Mouse (Mus musculus): ENCODE results near the gene St14. TPM values are rescaled to one million over a fixed set of nuclear protein-coding genes. Genes with fewer than 3 reads are reported as not detected.

Gene St14
- total and polyA plus RNA-seq, 2 experiments from 2014 or later = 0.44 to 0.81 TPM

DNA sequence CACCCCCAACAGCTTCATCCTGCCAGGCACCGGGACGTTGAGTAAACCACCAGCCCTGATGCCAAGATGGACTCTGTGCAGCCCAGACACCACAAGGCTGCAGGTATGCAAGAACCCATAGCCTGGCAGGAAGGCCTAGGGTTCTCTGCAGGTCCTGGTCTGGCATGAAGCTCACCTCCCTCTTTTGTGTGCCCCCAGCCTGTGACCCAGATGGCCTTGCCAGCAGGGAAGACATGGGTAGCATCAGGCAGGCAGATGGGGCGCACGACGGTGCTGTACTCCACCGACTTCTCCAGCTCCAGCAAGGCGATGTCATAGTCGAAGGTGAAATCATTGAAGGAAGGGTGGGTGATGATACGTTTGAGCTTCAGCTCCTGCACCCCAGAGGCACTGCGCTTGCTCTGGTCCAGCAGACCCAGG, 40.5 kb downstream of the St14 start:
- 95% methylated on average over 10 of the region's 10 CpGs for WGBS
- Histone ChIP-seq H3K36me3 (ENCODE audit: insufficient read depth) (no peaks in the 10 kb centered on the region), H3K27me3 (ENCODE audit: insufficient read depth, low read length) (no peaks in the 10 kb centered on the region), H3K4me1 (ENCODE audit: insufficient read depth) (no peaks in the 10 kb centered on the region), H3K9me3 (ENCODE audit: low read length) (no peaks in the 10 kb centered on the region), H3K27ac (ENCODE audit: low read depth, low read length) (no peak overlapping the region), H3K4me3 (ENCODE audit: low read depth, low read length) (no peak overlapping the region), H3K9ac (no peak overlapping the region), H3K4me2 (ENCODE audit: low read depth) (no peak overlapping the region)
- TF ChIP-seq CTCF (IDR thresholded peaks at IDR 0.05; ENCODE audit: low read depth) = no peak
- DNase-seq = no peak
- ATAC-seq = no peak

DNA sequence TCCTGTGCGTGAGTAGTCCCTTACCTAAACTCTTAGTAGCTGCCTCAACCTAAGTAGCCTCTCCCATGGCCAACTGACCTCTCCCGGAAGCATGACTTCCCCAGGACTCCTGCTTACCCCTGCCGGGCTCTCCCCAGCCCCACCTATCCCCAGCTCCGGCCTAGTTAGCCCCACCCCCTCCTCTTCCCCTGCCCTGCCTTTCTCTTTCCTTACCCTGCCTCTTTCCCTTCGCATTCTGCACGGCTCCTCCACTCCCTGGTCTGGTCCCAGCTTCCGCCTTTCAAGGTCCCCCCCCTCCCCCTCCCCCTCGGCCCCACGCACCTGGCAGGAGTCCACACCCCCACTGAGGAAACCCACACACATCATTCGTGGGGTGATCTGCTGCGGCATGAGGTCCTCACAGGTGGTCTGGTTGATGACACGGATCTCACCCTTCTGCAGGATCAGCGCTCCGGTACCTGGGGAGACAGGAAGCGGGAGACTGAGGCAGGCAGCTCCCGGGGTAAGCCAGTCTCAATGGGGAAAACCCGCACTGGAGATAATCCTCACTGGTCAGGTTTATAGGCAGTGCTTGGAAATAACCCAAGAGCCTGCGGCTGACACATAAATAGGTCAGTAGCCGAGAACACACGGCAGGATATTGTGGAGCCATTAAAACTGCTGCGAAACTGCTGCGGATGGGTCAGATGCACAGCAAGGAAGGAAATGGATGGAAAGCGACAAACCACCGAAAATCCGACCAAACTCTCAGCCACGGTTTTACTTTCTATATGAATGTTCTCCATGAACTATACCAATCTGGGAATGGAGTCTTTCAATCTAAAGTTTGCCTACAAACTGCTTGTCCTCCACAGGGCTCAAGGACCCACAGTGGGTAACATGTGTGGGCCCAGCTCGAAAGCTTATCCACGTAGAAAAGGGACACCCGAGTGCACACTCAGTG, 41.3 kb downstream of the St14 start:
- no peaks in the 10 kb centered on the region for H3K36me3 ChIP-seq (ENCODE audit: insufficient read depth)
- H3K4me2 ChIP-seq (ENCODE audit: low read depth) = no peak overlapping the region
- no peak overlapping the region for H3K4me3 ChIP-seq (ENCODE audit: low read depth, low read length)
- 78% methylated on average over 29 of the region's 29 CpGs for WGBS
- TF ChIP-seq CTCF (IDR thresholded peaks at IDR 0.05; ENCODE audit: low read depth) = no peak
- no peaks in the 10 kb centered on the region for H3K27me3 ChIP-seq (ENCODE audit: insufficient read depth, low read length)
- no peak overlapping the region for H3K9ac ChIP-seq
- no peaks in the 10 kb centered on the region for H3K9me3 ChIP-seq (ENCODE audit: low read length)
- DNase-seq (no peak), ATAC-seq (no peak)
- no peaks in the 10 kb centered on the region for H3K4me1 ChIP-seq (ENCODE audit: insufficient read depth)
- H3K27ac ChIP-seq (ENCODE audit: low read depth, low read length) = no peak overlapping the region

DNA sequence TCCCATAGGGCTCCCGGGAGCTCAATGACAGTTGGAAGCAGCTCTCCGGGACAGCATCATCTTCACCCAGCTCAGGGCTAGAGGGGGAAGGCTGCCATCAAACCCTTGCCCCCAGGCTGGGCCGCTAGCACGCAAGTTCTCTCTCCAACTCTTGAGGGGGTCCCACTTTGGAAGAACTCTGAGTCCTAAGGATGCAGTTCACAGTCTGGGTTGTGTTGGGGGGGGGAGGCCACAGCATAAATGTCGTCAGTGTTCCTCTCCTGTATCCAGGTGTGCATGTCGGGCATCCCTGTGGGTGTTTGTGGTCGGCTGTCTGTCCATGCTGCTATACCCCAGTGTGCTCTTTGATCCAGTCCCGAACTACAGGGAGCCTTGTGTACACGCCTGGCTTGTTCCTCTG, 42.1 kb downstream of the St14 start:
- 79% methylated on average over 9 of the region's 9 CpGs for WGBS
- H3K9ac ChIP-seq = no peak overlapping the region

DNA sequence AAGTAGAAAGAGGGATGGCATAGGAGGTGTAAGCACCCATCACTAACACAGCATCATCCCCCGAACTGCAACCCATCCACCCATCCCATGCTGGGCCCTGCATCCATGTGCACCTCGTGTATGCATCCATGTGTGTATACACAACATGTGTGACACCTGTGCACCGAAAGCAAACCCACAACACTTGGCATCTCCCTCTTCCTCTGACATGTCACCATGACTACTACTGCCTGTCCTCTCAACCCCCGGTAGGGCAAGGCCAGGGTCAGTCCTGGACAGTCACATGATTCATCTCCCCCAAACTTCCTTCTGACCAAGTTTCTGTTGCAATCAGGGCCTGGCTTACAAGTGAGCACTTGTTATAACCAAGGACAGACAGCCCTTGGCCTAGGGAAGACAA, 42.8 kb downstream of the St14 start:
- no peak for DNase-seq
- no peak for TF ChIP-seq CTCF (IDR thresholded peaks at IDR 0.05; ENCODE audit: low read depth)
- no peak overlapping the region for H3K4me2 ChIP-seq (ENCODE audit: low read depth)

More for the DNA sequence above, 42.1 kb downstream of the St14 start:
- Histone ChIP-seq H3K27ac (ENCODE audit: low read depth, low read length) (no peak overlapping the region), H3K9me3 (ENCODE audit: low read length) (no peaks in the 10 kb centered on the region), H3K4me3 (ENCODE audit: low read depth, low read length) (no peak overlapping the region), H3K4me1 (ENCODE audit: insufficient read depth) (no peaks in the 10 kb centered on the region), H3K27me3 (ENCODE audit: insufficient read depth, low read length) (no peaks in the 10 kb centered on the region), H3K4me2 (ENCODE audit: low read depth) (no peak overlapping the region), H3K36me3 (ENCODE audit: insufficient read depth) (no peaks in the 10 kb centered on the region)
- DNase-seq = no peak
- TF ChIP-seq CTCF (IDR thresholded peaks at IDR 0.05; ENCODE audit: low read depth) = no peak
- no peak for ATAC-seq

DNA sequence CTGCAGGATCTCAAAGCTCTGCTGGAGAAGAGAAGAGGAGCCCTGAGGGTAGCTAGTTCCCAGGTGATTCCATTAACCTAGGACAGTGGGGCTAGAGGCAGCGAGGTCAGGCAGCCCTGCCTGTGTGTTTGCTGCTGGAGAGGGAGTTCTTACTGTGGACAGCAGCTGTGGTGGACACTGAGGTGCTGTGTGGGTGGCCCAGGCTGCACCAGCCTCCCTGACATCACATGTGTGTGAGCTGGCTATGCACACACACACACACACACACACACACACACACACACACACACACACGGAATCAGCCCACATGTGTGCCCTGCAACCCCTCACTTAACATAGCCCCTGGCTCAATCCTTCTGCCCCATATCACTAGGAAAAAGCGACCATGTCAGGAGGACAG, 43.5 kb downstream of the St14 start:
- Histone ChIP-seq H3K36me3 (ENCODE audit: insufficient read depth) (no peaks in the 10 kb centered on the region), H3K9ac (no peak overlapping the region), H3K4me3 (ENCODE audit: low read depth, low read length) (no peak overlapping the region), H3K27ac (ENCODE audit: low read depth, low read length) (no peak overlapping the region), H3K27me3 (ENCODE audit: insufficient read depth, low read length) (no peaks in the 10 kb centered on the region), H3K4me2 (ENCODE audit: low read depth) (no peak overlapping the region), H3K4me1 (ENCODE audit: insufficient read depth) (no peaks in the 10 kb centered on the region), H3K9me3 (ENCODE audit: low read length) (no peaks in the 10 kb centered on the region)
- DNase-seq (no peak), ATAC-seq (no peak)
- no peak for TF ChIP-seq CTCF (IDR thresholded peaks at IDR 0.05; ENCODE audit: low read depth)
- 76% methylated on average over 3 of the region's 3 CpGs for WGBS

More for the DNA sequence above, 42.8 kb downstream of the St14 start:
- H3K27me3 ChIP-seq (ENCODE audit: insufficient read depth, low read length) = no peaks in the 10 kb centered on the region
- H3K36me3 ChIP-seq (ENCODE audit: insufficient read depth) = no peaks in the 10 kb centered on the region
- no peak for ATAC-seq
- H3K9ac ChIP-seq = no peak overlapping the region
- H3K4me1 ChIP-seq (ENCODE audit: insufficient read depth) = no peaks in the 10 kb centered on the region
- H3K27ac ChIP-seq (ENCODE audit: low read depth, low read length) = no peak overlapping the region
- WGBS = 94% methylated on average over 4 of the region's 4 CpGs
- no peak overlapping the region for H3K4me3 ChIP-seq (ENCODE audit: low read depth, low read length)
- H3K9me3 ChIP-seq (ENCODE audit: low read length) = no peaks in the 10 kb centered on the region

DNA sequence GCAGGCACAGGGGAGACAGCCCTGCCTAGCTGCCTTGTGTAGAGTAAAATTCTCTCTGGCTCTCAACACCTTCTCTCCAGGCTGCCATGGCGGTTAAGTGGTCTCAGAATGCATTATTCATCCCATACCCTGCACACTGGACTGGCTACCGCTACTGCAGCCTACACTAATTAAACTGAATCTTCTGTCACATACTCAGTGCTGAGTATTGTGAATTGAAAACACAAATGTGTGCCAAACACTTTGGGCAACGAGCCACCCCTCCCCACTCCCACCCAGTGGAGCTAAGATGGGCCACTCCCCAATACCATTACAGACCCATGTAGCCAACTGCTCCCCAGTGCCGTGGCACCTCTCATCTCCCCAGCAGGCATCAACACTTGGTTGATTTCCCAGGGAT, 44.2 kb downstream of the St14 start:
- ATAC-seq = 0 out of 2 replicates have a peak, but pooled peaks have one; percentile 28
- TF ChIP-seq CTCF (IDR thresholded peaks at IDR 0.05; ENCODE audit: low read depth) = no peak
- Histone ChIP-seq H3K27me3 (ENCODE audit: insufficient read depth, low read length) (no peaks in the 10 kb centered on the region), H3K4me3 (ENCODE audit: low read depth, low read length) (no peak overlapping the region), H3K27ac (ENCODE audit: low read depth, low read length) (no peak overlapping the region), H3K4me1 (ENCODE audit: insufficient read depth) (no peaks in the 10 kb centered on the region), H3K9ac (no peak overlapping the region), H3K9me3 (ENCODE audit: low read length) (no peaks in the 10 kb centered on the region), H3K36me3 (ENCODE audit: insufficient read depth) (no peaks in the 10 kb centered on the region), H3K4me2 (ENCODE audit: low read depth) (no peak overlapping the region)
- DNase-seq = no peak
- WGBS = 16% methylated on average over 4 of the region's 4 CpGs

DNA sequence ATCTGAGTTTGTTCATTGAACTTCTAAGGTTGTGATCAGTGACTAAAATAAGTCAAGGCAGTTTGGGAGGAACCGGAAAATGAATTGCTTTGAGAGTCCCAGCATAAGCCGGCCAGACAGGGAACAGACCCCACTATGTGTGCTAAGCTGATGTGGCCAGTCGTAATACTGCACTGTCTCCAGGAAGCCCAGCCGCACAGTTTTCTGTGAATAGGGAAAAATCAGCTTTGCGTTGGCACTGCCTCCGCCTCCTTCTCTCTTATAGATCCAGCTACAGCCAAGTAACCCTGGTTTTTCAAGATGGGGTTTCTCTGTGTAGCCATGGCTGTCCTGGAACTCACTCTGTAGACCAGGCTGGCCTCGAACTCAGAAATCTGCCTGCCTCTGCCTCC, 44.9 kb downstream of the St14 start:
- no peak overlapping the region for H3K4me3 ChIP-seq (ENCODE audit: low read depth, low read length)
- no peak for DNase-seq
- no peak overlapping the region for H3K9ac ChIP-seq
- no peaks in the 10 kb centered on the region for H3K27me3 ChIP-seq (ENCODE audit: insufficient read depth, low read length)
- H3K4me1 ChIP-seq (ENCODE audit: insufficient read depth) = no peaks in the 10 kb centered on the region
- no peak overlapping the region for H3K27ac ChIP-seq (ENCODE audit: low read depth, low read length)
- H3K4me2 ChIP-seq (ENCODE audit: low read depth) = no peak overlapping the region
- 76% methylated on average over 7 of the region's 7 CpGs for WGBS
- no peak for ATAC-seq
- no peak for TF ChIP-seq CTCF (IDR thresholded peaks at IDR 0.05; ENCODE audit: low read depth)
- H3K36me3 ChIP-seq (ENCODE audit: insufficient read depth) = no peaks in the 10 kb centered on the region
- H3K9me3 ChIP-seq (ENCODE audit: low read length) = no peaks in the 10 kb centered on the region
